ENCODE assay signal across 16 mouse cellular contexts in genomic region chr7:16128344-16128743, GRCm38 (mm10). TPM values are rescaled to one million over a fixed set of nuclear protein-coding genes. Genes with fewer than 3 reads are reported as not detected.
A peak's percentile ranks its signal among the peaks of the same experiment; 100 is the strongest.
DNase-seq lines count a peak whose midpoint lies in the region; ATAC-seq lines count a peak whose summit lies in the region.
"Had no signal": no experiment of that assay in that cellular context is flagged by ENCODE, and none has a peak within 500 bp of the region (broad histone marks: within the 10 kb centered on the region; RNA-seq: fewer than 3 reads in every experiment).

No protein-coding gene starts in this region.

- peak; percentile 42 for DNase-seq in adrenal gland, postnatal 25 days
- DNase-seq in adrenal gland, adult 2 months: no peak
- DNase-seq in heart, postnatal 14 days: peak; percentile 16 to 27
- DNase-seq in heart, adult 18-20 months: no peak
- DNase-seq in right cerebral cortex, postnatal 14 days: peak; percentile 57
- no peak for DNase-seq in right cerebral cortex, adult 2 months (ENCODE audit: low spot score in 2 of 2)
- DNase-seq in cerebellum, postnatal 14 days: peak; percentile 95 to 96
- DNase-seq: embryo, embryonic 11 days; gastrocnemius, adult 2 months; thymus, adult 2 months had no signal

- no peak overlapping the region for H3K4me2 ChIP-seq in kidney, embryonic 14.5 days (replicated peaks; ENCODE audit: low read depth, low read length)

- H3K9ac ChIP-seq in kidney, embryonic 14.5 days (ENCODE audit: low read depth, low read length): no peak overlapping the region
- H3K9ac ChIP-seq: forebrain, embryonic 13.5 days; limb, embryonic 13.5 days had no signal

- no peaks in the 10 kb centered on the region for H3K9me3 ChIP-seq in kidney, embryonic 14.5 days (ENCODE audit: control insufficient read depth, low read length)
- H3K9me3 ChIP-seq: forebrain, embryonic 13.5 days; limb, embryonic 13.5 days had no signal

- H3K27ac ChIP-seq in kidney, embryonic 14.5 days (ENCODE audit: low read depth, low read length): no peak overlapping the region
- H3K27ac ChIP-seq: forebrain, embryonic 13.5 days; limb, embryonic 13.5 days had no signal

- H3K4me3 ChIP-seq in kidney, embryonic 14.5 days (ENCODE audit: low read length): no peak overlapping the region
- H3K4me3 ChIP-seq: forebrain, embryonic 13.5 days; limb, embryonic 13.5 days; myocyte had no signal

- ATAC-seq in kidney, embryonic 14.5 days (ENCODE audit: low FRiP score, low TSS enrichment): no peak
- ATAC-seq: forebrain, embryonic 13.5 days had no signal

- peaks cover 32% of the 10 kb centered on the region for H3K4me1 ChIP-seq in kidney, embryonic 14.5 days (ENCODE audit: control insufficient read depth, insufficient read depth, low read length)

- intact Hi-C loops in heart, postnatal 14 days (cut with DNase I): no loop called here

- peaks cover 16% of the 10 kb centered on the region for H3K36me3 ChIP-seq in kidney, embryonic 14.5 days (ENCODE audit: control insufficient read depth, insufficient read depth, low read length)

- WGBS in kidney, embryonic 14.5 days: 89% methylated on average over 6 of the region's 6 CpGs

- no peaks in the 10 kb centered on the region for H3K27me3 ChIP-seq in kidney, embryonic 14.5 days (ENCODE audit: control insufficient read depth, insufficient read depth, low read length)
- H3K27me3 ChIP-seq: CH12.LX; forebrain, embryonic 13.5 days had no signal

RNA-seq across cellular contexts. Expression of gene Slc8a2, which starts 1.3 kb away (rescaled TPM):
- 2.8 and 3.3 TPM in 2 replicates for total RNA-seq in adrenal gland, postnatal 25 days (2021)
- total RNA-seq in adrenal gland, adult 2 months (2021): 1 to 10 TPM; 2.0 to 2.6 TPM
- polyA plus RNA-seq in adrenal gland, adult 2 months (2012; rRNA removed): 2.7 and 3.1 TPM in 2 replicates
- total RNA-seq in heart, postnatal 14 days (2021): under 1 TPM; 0.63 to 0.84 TPM
- under 1 TPM; 0.72 to 0.85 TPM for total RNA-seq in heart, adult 18-20 months (2021)
- 0.21 and 0.24 TPM in 2 replicates for polyA plus RNA-seq in kidney, embryonic 14.5 days (2014; fragmentation: Nextera tagmentation; extraction: Ambion mirVana)
- total RNA-seq: neutrophil, adult 5-6 weeks had no signal

RNA-seq across cellular contexts. Expression of gene Kptn, which starts 8.6 kb away (rescaled TPM):
- total RNA-seq in adrenal gland, postnatal 25 days (2021): 20.4 and 26.7 TPM in 2 replicates
- total RNA-seq in adrenal gland, adult 2 months (2021): 10 to 100 TPM; 16.8 to 20.0 TPM
- 27.0 and 31.0 TPM in 2 replicates for polyA plus RNA-seq in adrenal gland, adult 2 months (2012; rRNA removed)
- 10 to 100 TPM; 24.9 to 28.0 TPM for total RNA-seq in heart, postnatal 14 days (2021)
- 10 to 100 TPM; 19.0 to 21.0 TPM for total RNA-seq in heart, adult 18-20 months (2021)
- 25.1 and 29.2 TPM in 2 replicates for polyA plus RNA-seq in kidney, embryonic 14.5 days (2014; fragmentation: Nextera tagmentation; extraction: Ambion mirVana)

RNA-seq across cellular contexts. Expression of gene Napa, which starts 30.1 kb away (rescaled TPM):
- 137 and 149 TPM in 2 replicates for total RNA-seq in adrenal gland, postnatal 25 days (2021)
- 100 to 1,000 TPM; 149 to 167 TPM for total RNA-seq in adrenal gland, adult 2 months (2021)
- 316 and 381 TPM in 2 replicates for polyA plus RNA-seq in adrenal gland, adult 2 months (2012; rRNA removed)
- total RNA-seq in heart, postnatal 14 days (2021): 10 to 100 TPM; 86.1 to 99.9 TPM
- 10 to 100 TPM; 88.7 to 99.1 TPM for total RNA-seq in heart, adult 18-20 months (2021)
- 179 and 188 TPM in 2 replicates for polyA plus RNA-seq in kidney, embryonic 14.5 days (2014; fragmentation: Nextera tagmentation; extraction: Ambion mirVana)

RNA-seq across cellular contexts. Expression of gene Meis3, which starts 46.5 kb away (rescaled TPM):
- 10.9 and 12.9 TPM in 2 replicates for total RNA-seq in adrenal gland, postnatal 25 days (2021)
- total RNA-seq in adrenal gland, adult 2 months (2021): 10 to 100 TPM; 11.5 to 13.8 TPM
- 59.3 and 60.9 TPM in 2 replicates for polyA plus RNA-seq in adrenal gland, adult 2 months (2012; rRNA removed)
- total RNA-seq in heart, postnatal 14 days (2021): 1 to 10 TPM; 3.8 to 5.4 TPM
- total RNA-seq in heart, adult 18-20 months (2021): 1 to 10 TPM; 4.8 to 6.1 TPM
- 26.1 and 28.0 TPM in 2 replicates for polyA plus RNA-seq in kidney, embryonic 14.5 days (2014; fragmentation: Nextera tagmentation; extraction: Ambion mirVana)

Comparison
In these comparisons a context has a peak if more than half of its experiments do, and no peak if none do; other contexts are left out.
1. DNase-seq: peak in adrenal gland, postnatal 25 days (single experiment), heart, postnatal 14 days (2 of 2), right cerebral cortex, postnatal 14 days (single experiment) and cerebellum, postnatal 14 days (2 of 2); none in adrenal gland, adult 2 months (single experiment), heart, adult 18-20 months (0 of 2) and right cerebral cortex, adult 2 months (0 of 2).